Mouse (Mus musculus) lung, postnatal 25 days (tissue): ENCODE results near the gene Focad.
A peak's percentile ranks its signal among the peaks of the same experiment; 100 is the strongest.

Experiments used
- DNase-seq: peaks from one replicate; pipeline ENCODE4 v3.0.0; 2022; ENCODE audit warnings: low spot score

Focad gene

DNA sequence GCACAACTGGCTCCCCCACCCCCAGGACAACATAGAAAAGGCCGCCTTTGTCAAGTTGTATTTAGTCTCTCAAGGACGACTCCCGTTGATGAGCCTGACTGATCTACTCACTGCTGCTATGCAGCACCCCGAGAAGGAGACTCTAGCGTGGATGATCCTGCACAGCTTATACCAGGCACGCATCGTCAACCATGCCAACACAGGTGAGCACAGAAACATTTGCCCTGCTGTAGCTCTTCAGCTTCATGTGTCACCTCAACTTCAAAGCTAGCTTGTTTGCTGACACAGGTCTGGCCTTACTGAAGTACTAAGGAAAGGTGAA lies 306.5 kb downstream of the Focad start:
- no peak for DNase-seq

- DNase-seq, result no peak
These were observed 308.5 kb downstream of the Focad start for GRCm38 (mm10) chr4:88402884-88403283.

GRCm38 (mm10) chr4:88406887-88407696 lies 312.7 kb downstream of the Focad start:
- DNase-seq, result peak; percentile 41

DNA sequence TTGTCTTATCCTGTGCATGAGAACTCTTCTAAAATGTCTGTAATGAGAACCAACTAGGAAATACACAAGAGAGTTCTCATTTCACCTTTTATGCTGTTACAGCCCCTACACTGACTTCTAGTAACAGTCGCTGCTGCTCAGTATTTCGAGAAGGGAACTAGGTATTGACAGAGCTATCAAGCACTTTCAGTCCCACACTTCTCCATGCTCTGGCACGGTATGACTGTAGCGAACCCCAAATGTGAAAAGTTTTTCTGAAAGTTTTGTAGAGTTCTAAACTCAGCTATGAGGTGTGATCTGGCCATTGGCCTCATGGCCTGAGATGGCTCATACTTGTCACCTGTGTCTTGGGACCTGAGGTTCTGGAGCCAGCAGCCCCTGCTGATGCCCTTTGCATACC lies 314.9 kb downstream of the Focad start:
- no peak for DNase-seq

DNA sequence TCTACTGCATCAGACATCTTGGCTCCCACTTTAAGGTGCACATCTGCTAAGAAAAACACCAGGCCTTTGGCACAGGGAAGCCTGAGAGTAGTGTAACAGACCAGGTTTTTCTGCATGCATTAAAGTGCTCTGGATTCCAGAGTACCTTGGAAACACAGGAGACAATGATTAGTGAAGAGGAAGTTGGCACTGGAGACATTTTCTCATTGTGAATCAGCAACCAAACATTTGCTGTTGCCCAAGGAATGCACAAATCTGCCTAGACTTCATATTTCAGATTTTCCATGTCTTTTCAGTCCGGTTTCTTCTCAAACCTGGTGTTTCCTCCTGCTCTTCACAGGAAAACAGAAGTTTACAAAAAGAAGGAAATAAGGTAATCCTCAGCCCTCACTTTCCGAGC lies 317.9 kb downstream of the Focad start:
- DNase-seq, result no peak

DNA sequence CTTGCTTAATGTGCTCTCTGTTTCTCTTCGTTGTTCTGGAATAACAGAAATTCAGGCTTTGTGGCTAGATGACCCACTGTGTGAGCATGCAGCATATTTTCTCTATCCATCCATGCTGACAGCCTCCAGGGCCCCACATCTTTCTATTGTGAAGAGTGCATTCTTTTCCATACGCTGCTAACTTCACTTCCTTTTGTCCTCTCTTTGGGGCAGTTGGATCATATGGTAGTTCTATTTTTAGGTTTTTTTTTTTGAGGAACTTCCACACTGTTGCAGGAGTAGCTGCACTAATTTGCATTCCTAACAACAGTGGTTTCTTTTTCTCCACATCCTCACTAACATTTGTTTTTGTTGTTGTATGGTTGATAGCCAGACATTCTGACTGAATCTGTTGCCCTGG lies 320.6 kb downstream of the Focad start:
- no peak for DNase-seq

DNA sequence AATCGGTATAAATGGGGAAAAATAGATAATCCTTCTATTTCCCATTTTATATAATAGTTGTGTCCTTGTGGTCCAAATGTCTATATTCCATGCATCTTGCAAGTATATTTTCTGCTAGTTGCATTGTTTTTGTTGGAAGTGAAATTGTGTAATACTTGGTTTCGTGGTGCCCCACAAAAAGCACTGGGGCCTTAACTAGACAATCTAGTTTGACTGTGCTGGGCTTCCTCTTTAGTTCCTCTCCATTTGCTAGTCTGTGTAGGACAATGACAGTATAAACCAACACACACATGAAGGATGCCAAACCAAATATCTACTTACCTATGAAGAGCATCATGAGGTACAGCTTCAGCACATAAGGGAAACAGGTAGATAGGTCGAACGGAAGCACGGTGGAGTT lies 324.9 kb downstream of the Focad start:
- no peak for DNase-seq

DNA sequence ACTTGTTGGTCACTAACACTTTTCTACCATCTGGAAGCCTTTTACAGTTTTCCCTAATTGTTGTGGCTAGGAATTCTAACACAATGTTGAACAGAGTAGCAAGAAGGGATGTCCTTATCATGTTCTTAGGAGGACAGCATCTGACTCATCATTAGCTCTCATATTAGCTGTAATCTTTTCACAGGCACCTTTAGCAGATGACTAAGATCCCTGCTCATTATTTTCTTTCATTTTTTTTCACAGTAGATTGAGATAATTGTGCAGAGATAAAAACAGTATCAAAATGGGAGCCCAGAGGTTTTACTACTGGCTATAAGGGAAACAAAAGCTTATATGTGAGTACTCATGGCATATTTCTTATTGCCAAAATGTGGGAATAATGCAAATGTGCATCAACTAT lies 330.1 kb downstream of the Focad start:
- no peak for DNase-seq

- no peak for DNase-seq
These were observed 333.3 kb downstream of the Focad start for GRCm38 (mm10) chr4:88427630-88428239.

GRCm38 (mm10) chr4:88432412-88433024 lies 338.1 kb downstream of the Focad start:
- no peak for DNase-seq

- DNase-seq, result no peak
These were observed 342.2 kb downstream of the Focad start for GRCm38 (mm10) chr4:88436593-88437165.

- no peak for DNase-seq
These were observed 342.7 kb downstream of the Focad start for GRCm38 (mm10) chr4:88437166-88437565.

DNA sequence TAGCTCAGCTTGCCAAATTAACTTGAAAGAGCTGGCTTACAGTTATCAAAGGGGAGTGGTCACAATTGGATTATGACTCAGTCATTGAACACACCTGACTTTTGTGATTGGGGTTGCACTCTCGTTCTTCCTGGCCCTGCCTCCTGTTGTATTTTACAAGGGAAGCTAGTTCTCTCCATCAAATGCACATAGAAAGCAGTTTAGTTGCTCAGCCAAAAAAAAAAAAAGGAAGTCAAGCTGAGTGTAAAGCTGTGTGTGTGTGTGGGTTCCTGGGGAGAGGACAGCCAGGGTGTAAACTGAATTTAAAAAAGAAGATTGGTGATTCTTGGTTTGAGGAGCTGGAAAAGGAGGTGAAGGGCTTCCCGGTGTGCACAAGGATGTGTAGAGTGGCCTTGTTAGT lies 343.5 kb downstream of the Focad start:
- DNase-seq, result no peak

GRCm38 (mm10) chr4:88438326-88438989 lies 344.0 kb downstream of the Focad start, which contains the start of gene Hacd4:
Hacd4 (minus strand) TSS chr4:88438928.
- DNase-seq, result peak; percentile 68

- DNase-seq, result no peak
These were observed 344.5 kb downstream of the Focad start for GRCm38 (mm10) chr4:88438990-88439329.

- DNase-seq, result peak; percentile 29
These were observed 345.3 kb downstream of the Focad start for GRCm38 (mm10) chr4:88439669-88440123.

DNA sequence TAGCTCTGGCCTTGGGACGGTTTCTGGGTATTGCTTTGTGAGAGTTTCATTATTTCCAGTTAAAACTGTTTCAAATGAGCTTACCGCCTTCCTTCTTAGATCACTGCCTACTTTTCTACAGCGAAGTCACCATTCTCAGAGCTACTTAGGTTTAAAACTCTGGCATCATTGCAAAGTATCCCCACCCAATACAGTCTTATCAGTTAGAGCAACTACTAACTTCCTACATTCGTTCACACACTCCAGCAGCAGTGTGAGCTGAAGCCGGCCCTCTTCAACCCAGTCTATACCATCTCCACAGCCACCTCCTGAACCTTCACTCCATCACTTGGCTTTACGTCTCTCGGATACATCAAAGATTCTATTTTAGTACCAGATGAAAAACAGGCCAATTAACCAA lies 346.4 kb downstream of the Focad start:
- DNase-seq, result no peak

- no peak for DNase-seq
These were observed 354.5 kb downstream of the Focad start for GRCm38 (mm10) chr4:88448976-88449375.

- DNase-seq, result peak; percentile 10
These were observed 355.8 kb downstream of the Focad start for GRCm38 (mm10) chr4:88450087-88450765.

- no peak for DNase-seq
These were observed 363.7 kb downstream of the Focad start for GRCm38 (mm10) chr4:88458093-88458492.

DNA sequence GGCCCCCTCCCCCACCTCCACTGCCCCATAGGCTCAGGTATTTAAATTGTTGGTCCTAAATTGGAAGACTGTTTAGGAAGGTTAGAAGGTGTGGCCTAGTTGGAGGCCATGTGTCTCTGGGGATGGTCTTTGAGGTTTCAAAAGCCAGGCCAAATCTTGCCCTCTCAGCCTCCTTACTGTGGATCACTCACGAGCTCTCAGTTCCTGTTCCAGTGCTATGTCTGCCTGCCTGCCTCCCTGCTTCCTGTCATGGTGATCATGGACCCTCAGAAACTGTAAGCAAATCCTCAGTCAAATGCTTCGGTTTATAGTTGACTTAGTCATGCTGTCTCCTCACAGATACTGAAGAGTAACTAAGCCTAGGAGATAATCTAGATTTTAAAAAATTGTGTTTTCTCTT lies 364.2 kb downstream of the Focad start:
- DNase-seq, result no peak
